Mouse (Mus musculus) frontal cortex, adult 2 months (tissue): ENCODE results near the gene Fbf1. TPM values are rescaled to one million over a fixed set of nuclear protein-coding genes. Genes with fewer than 3 reads are reported as not detected.

Experiments used
- DNase-seq, 2 experiments: peaks; one replicate each; pipeline ENCODE4 v3.0.0; 2022; ENCODE audit warnings: low spot score in 1 of 2; ENCODE audit errors: extremely low spot score in 1 of 2
- polyA plus RNA-seq: library from polyadenylated mRNA; depleted of rRNA; stranded (reverse); fragments of >200 nt; gene quantifications from 2 replicates; pipeline ENCODE4 v1.2.3, GENCODE M21; 2012; rRNA removed

The Fbf1 gene
- polyA plus RNA-seq, result 105 and 124 TPM in 2 replicates

- DNase-seq, result peak; percentile 94 to 98
Measured at GRCm38 (mm10) chr11:116167884-116168439, at the start of gene Fbf1. Gene Fbf1 (minus strand): TSS chr11:116168166.

GRCm38 (mm10) chr11:116216549-116216948 is 48.6 kb upstream of the Fbf1 start:
- no peak for DNase-seq

- DNase-seq, result no peak
Measured at GRCm38 (mm10) chr11:116215991-116216390, 48.0 kb upstream of the Fbf1 start.

GRCm38 (mm10) chr11:116215181-116215580 is 47.2 kb upstream of the Fbf1 start:
- no peak for DNase-seq

- no peak for DNase-seq
Measured at GRCm38 (mm10) chr11:116213877-116214510, 46.0 kb upstream of the Fbf1 start.

GRCm38 (mm10) chr11:116212847-116213246 is 44.9 kb upstream of the Fbf1 start:
- DNase-seq, result no peak

GRCm38 (mm10) chr11:116210696-116211095 is 42.7 kb upstream of the Fbf1 start:
- DNase-seq, result no peak

GRCm38 (mm10) chr11:116209257-116209656 is 41.3 kb upstream of the Fbf1 start:
- no peak for DNase-seq

GRCm38 (mm10) chr11:116208660-116209059 is 40.7 kb upstream of the Fbf1 start:
- DNase-seq, result no peak

- DNase-seq, result no peak
Measured at GRCm38 (mm10) chr11:116206678-116207077, 38.7 kb upstream of the Fbf1 start.

- DNase-seq, result no peak
Measured at GRCm38 (mm10) chr11:116203150-116203549, 35.2 kb upstream of the Fbf1 start.

GRCm38 (mm10) chr11:116201151-116201550 is 33.2 kb upstream of the Fbf1 start:
- DNase-seq, result no peak

GRCm38 (mm10) chr11:116198639-116199531 is 30.9 kb upstream of the Fbf1 start, which contains the start of the genes Ten1 and Acox1:
Gene Ten1 (plus strand): TSS chr11:116198855.
Gene Acox1 (minus strand): TSS chr11:116199045.
- peak; percentile 89 to 95 for DNase-seq

GRCm38 (mm10) chr11:116198132-116198531 is 30.2 kb upstream of the Fbf1 start:
- no peak for DNase-seq

- no peak for DNase-seq
Measured at GRCm38 (mm10) chr11:116197584-116197906, 29.6 kb upstream of the Fbf1 start.

GRCm38 (mm10) chr11:116196866-116197583 is 29.1 kb upstream of the Fbf1 start:
- DNase-seq, result no peak

- no peak for DNase-seq
Measured at GRCm38 (mm10) chr11:116196336-116196735, 28.4 kb upstream of the Fbf1 start.

GRCm38 (mm10) chr11:116195252-116195651 is 27.3 kb upstream of the Fbf1 start:
- DNase-seq, result no peak

- DNase-seq, result no peak
Measured at GRCm38 (mm10) chr11:116194619-116195018, 26.7 kb upstream of the Fbf1 start.

GRCm38 (mm10) chr11:116187226-116187930 is 19.4 kb upstream of the Fbf1 start:
- DNase-seq, result no peak
